Mouse (Mus musculus) liver, postnatal 0 days (tissue): ENCODE measurements at regions not wholly inside any gene's neighbourhood (a gene's known extent, or its start where the extent isn't known, plus 50 kb on each side); places are given as distances from the start of the nearest gene placed in this dataset.

ENCODE experiments used
- CTCF ChIP-seq: sonication (generic); IDR thresholded peaks from 2 replicates; pipeline ENCODE4 v1.5.1; 2016; ENCODE audit warnings: antibody characterized with exemption, low read depth
- EP300 ChIP-seq: IDR thresholded peaks from 2 replicates; pipeline ENCODE4 v1.6.1; 2016; ENCODE audit warnings: antibody characterized with exemption, low read depth, mild to moderate bottlenecking

DNA sequence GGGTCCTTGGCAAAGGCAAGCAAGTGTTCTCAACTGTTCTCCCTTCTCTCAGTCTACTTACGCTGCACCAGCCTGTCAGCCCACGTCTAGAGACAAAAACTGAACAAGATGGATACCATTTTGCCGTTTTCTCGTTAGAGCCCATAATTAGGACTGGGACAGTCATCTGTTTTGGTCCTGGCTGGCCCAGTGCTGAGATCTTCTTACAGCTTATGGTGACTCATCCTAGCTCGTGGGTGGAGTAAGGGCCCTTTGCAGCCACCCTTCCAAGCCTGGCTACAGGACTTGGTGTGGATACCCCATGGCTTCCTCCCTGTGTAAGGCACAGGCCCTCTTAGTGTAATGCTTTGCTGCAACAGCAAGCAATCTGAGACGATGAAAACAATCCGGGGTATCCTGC lies 246.4 kb downstream of the Rps24 start:
- no peak for TF ChIP-seq CTCF
- TF ChIP-seq EP300: no peak
